Mouse (Mus musculus) ES-Bruce4 (cell line): ENCODE data around the gene Tnfrsf1a.

Experiments used
- CTCF ChIP-seq: IDR thresholded peaks from one replicate; pipeline ENCODE4 v1.8.1; 2011; ENCODE audit warnings: low read depth, low read length
- POLR2A ChIP-seq: IDR thresholded peaks from one replicate; pipeline ENCODE4 v1.8.1; 2011; ENCODE audit warnings: low read length; ENCODE audit not compliant: insufficient read depth

DNA sequence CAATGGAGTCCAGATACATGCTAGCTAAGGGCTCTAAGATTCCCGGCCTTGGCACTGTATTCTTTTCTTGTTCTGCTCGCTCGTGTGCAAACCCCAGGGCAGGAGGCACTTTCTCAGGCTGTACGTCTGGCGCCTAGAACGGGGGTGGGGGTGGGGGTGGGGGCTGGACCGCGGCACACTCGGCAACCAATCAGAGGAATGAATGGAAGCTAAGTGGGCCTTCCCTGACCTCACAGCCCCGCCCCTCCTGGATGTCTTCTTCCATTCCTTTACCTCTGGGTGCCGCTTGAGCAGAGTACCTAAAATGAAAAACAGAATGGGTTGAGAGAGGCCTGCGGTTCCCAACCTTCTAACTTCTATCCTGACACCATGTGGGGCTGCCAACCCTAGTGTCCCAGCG lies 40.2 kb upstream of the Tnfrsf1a start:
- TF ChIP-seq POLR2A = no peak
- no peak for TF ChIP-seq CTCF
